Mouse (Mus musculus) megakaryocyte progenitor cell, adult 5-6 weeks (primary cell): ENCODE data around the gene Nup214. TPM values are rescaled to one million over a fixed set of nuclear protein-coding genes. Genes with fewer than 3 reads are reported as not detected.
A peak's percentile ranks its signal among the peaks of the same experiment; 100 is the strongest.

ENCODE experiments used
- ATAC-seq: replicated peaks from 2 replicates; pipeline ENCODE4 v1.8.0; 2016; ENCODE audit warnings: mild to moderate bottlenecking, moderate TSS enrichment, inconsistent platforms; ENCODE audit not compliant: poor library complexity
- total RNA-seq, 2 experiments: library from RNA; stranded (forward) in 1 of 2; stranded (reverse) in 1 of 2; fragments of 157-497, 149-512 nt in 1 of 2; fragments of 200-1000 nt in 1 of 2; gene quantifications; 2 replicates each; pipeline versions ENCODE4 v1.2.3 to v1.2.4; 2015 to 2017

The Nup214 gene
- total RNA-seq (2015) (88.1 and 106 TPM in 2 replicates), total RNA-seq (2017) (30.7 and 59.6 TPM in 2 replicates)

DNA sequence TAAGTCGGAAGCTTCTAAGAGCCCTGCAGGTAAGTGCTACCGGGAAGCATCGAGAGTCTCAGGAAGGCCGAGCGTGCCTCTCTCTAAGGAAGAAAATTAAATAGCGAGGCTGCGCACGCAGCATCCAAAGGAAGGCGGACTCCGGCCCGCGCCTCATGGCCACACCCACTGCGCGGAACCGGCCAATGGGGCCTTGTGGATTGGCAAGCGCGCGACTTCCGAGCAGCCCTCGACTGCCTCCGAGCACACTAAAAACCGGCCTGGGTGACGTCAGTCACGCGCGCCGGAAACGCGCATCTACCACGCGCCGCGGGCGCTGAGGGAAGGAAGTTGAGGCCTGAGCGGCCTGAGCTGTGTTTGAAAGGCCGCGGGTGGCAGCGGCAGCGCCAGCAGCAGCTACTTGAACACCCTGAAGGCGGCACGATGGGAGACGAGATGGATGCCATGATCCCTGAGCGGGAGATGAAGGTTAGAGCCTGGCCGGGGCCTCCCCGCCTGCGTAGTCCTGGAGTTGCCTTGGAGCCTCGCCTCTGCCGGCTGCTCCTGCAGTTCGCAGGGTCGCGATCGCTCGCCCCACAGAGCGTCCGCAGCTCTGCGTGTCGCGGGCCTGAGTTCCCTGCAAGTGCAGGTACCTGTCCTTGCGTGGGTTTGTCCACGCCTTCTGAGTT is at the start of gene Nup214:
Gene Nup214, plus strand, starts transcription at position 296 of the 668 bp plus-strand sequence.
- peak; percentile 98 for ATAC-seq

DNA sequence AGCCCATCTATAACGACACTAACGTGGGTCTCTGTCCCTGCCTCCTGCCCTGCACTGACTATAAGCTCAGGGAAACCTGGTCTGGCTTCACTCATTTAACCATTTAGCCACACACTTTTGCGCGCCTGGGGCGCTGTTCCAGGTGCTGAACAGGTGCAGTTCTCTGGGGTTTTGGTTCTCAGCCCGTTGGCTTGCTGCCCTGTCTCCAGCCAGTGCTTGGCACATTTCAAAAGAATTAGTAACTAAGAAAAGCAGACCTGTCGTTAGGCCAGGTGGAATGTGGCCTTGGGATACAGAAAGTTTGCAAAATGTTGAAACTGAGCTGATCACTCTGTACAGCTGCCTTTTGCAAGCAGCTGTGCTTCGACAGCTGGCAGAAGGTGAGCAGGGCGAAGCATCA is 49.4 kb upstream of the Nup214 start:
- ATAC-seq, result no peak

DNA sequence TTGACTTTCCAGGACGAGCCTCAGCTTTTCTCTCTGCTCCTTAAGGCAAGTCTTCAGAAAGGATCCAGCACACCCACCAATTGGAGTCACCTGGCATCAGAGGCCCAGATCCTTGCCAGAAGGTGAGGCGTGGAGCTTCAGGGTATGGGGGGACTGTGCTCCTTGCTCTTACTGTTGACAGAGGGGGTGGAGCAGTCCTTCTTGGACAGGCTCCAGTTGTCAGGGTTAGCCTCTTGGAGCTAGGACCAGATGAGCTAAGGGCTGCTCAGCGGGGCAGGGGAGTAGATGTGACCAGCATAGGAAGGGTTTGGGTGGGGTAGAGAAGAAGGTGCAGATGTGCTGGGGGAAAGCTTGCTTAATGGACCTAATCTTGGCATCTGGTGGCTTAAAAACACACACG is 48.3 kb upstream of the Nup214 start:
- no peak for ATAC-seq

DNA sequence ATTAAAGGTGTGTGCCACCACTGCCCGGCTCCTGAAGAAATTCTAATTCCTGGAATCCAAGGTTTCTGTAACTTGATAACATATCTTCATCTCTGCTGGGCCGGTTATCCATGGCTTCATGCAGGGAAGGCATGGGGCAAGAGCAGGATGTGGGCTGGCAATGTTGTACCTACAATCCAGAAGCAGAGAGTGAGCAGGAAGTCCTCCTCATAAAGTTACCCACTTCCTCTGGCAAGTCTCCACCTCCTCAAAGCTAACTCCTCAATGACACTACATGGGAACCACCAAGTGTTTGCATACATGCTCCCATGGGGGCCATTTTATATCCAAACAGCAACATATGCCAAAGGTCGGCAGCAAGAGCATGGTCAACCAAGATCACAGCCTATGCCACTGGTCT is 44.6 kb upstream of the Nup214 start:
- peak; percentile 42; the same call in 1 of the 2 replicates for ATAC-seq

DNA sequence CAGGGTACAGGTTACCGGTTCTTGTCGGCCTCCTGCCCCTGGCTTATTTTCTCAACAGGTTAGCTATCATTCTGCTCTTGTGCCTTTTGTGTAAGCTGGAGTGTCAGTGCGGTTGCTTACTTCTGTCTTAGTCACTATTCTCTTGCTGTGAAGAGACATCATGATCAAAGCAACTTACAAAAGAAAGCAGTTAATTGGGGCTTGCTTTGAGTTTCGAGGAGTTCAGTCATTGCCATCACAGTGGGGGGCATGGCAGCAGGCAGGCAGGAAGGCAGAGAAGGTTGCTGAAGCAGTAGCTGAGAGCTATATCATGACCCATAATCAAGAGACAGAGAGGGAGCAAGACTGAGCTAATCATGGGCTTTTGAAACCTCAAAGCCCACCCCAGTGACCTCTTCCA is 39.7 kb upstream of the Nup214 start:
- no peak for ATAC-seq

DNA sequence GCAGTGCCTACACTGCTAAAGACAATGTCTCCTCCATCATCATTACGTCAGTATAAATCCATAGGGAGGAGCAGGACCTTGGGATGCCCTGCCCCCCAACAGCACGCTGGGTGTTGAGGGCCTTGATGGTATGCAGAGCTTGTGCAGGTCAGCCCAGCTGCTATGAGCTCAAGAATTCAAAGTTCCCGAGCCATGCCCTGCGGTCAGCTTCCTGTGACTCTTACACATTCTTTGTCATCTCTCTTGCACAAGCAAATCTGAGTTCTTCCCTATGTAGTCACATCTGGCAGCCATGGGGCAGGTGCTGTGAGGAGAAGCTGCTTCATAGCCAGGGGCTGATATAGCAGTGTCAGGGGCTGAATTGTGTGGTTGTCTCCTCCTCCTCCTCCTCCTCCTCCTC is 39.2 kb upstream of the Nup214 start:
- ATAC-seq, result no peak

DNA sequence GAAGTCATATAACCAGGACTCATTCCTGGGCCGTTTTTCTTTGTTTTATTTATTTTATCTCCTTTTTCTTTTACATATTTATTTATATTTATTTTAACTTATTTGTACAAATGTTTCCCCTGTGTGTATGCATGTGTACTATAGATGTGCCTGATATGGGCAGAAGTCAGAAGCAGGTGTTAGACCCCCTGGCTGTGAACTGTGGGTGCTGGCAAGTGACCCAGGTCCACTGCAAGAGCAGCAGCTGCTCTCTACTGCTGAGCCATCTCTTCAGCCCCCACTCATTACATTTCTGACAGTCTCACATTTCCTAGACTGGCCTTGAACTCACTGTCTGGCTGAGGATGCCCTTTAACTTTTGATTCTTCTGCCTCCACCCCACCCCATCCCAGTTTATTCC is 35.9 kb upstream of the Nup214 start:
- ATAC-seq, result no peak

DNA sequence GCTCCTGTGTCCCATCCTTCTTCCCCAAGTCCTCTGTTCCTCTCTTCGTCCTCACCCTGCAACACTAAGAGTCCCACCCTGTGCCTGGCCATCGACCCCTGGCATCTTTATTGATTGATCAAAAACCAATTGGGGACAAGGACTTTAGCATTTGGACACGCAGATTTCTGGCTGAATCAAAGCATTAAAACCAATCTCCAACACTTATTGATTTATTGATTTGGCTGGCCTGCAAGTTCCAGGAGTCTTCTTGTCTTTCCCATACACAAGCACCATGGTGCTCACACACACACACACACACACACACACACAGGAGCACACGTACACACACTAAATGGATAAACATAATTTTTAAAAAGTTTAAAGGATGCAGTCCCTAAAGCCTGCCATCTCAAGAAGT is 31.2 kb upstream of the Nup214 start:
- no peak for ATAC-seq

DNA sequence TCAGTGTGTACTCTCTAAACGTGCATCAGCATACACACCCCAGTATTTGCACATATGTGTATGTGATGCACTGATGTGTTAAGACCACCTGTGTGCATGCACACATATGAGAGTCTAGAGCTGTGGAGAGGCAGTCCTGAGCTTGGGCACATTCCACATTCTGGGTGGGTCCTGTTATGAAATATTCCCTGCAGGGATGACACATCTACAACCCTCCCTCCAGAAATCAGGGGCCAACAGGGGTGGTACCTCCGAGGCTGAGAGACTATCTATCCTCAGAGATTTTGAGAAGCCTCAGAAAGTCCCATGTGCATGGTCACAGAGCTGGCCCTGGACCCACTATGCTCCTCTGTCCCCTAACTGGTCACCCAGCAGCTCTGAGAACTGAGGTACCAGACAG is 28.7 kb upstream of the Nup214 start:
- ATAC-seq, result no peak

DNA sequence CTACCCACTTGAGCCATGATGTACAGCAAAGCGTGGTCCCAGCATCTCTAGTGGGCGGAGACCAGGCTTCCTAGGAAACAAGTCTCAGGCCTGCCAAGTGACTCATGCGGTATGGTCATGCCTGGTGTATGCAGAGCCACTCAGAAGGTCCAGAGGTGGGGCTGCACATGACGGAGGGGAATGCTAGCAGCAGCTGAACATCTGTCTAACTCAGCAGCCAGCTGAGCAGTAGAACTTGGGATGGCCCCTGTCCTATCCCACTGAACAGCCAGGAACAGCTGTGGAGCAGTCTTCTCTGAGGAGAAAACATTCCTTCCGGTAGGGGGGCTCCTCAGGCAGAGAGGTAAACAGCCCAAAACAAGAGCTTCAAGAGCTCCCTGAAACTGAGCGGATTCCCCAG is 25.8 kb upstream of the Nup214 start:
- no peak for ATAC-seq

DNA sequence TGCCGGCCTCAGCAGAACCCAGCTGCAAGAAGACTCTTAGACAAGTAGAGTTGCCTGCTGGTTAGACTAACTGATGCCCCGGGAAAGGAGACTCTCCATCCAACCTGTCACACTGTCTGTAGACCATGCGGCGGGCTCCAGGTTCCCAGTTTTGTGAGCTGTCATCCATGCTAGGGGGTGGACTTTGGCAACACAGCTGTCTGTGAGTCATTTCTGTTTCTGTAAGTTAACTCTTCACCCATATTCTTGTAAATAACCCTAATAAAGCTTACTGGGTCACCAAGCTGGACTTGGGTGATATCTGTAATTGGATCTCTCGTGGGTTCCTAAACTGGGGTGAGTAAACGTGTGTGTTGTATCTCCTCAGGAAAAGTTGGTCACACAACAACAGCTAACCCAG is 25.4 kb upstream of the Nup214 start:
- no peak for ATAC-seq

DNA sequence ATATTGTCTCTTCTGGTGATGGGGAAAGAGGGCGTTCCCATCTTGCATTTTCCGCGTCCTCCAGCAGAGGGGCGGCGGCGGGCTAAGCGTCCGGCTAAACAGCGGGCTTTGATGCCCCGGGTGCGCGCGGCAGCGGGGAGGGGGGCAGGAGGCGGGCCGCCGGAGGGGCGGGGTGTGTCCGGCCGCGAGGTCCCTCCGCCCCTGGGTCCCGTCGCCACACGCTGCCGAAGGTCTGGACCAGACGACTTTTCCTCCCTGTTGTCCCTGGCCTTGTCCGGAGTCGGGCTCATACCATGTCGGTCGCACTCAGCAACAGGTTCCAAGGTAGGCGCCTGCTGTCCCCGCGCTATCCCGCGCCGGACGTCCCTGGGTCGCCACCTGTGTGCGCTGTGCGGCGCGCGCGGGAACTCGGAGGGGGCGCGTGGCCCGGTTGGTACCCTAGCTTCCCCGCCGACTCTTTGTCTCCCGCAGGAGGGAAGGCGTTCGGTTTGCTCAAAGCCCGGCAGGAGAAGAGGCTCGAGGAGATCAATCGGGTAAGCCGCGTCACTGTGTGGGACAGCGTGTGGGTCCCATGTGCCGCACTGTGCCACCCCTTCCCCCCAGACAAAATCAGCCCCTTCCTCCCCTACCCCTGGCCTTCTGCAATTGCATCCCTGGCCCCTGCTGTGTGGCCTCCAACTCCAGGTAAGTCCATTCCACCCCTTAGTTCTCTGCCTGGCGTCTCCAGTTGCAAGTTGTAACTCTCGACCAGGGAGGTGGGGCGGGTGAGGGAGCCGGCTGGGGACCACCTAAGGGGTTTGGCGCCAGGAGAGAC is 24.0 kb upstream of the Nup214 start, which contains the start of gene Aif1l:
Gene Aif1l, plus strand, starts transcription at position 82 of the 814 bp plus-strand sequence.
- peak; percentile 81 for ATAC-seq

DNA sequence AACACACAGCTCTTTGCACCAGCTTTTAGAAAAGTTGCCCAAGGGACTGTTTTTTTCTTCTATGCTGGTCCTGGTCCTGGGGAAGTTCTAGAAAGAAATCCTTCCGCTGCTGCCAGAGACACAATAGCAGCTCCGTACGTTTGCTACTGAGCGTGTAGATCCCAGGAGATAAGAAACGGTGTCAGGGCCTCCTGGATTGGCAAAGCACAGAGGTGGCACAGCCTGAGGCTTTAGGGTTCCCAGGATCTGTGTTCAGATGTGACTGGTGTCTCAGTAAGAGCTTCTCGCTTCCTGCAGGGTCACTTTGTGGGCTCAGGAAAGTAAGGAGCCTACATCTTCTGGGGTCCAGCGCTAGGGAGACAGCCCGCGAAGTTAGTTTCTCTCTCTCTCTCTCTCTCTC is 23.3 kb upstream of the Nup214 start:
- ATAC-seq, result no peak

DNA sequence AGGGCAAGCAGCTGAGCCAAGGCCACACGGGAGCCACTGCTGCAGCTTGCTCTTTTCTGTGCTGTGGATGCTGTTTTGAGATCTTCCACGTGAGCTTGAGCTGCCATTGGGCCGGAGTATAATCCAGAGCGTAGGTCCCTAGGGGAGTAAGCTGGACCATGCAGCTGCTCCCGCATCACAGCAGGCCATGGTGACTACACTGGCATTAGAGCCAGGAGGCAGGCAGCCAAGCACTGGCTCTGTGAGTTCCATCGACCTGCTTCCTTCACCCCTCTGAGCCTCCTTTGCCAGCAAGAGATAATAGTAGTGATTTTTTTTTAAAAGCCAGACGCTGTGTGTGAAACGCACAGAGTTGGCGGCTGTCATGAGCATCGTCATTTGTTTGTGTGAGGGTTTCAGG is 22.0 kb upstream of the Nup214 start:
- ATAC-seq, result no peak

DNA sequence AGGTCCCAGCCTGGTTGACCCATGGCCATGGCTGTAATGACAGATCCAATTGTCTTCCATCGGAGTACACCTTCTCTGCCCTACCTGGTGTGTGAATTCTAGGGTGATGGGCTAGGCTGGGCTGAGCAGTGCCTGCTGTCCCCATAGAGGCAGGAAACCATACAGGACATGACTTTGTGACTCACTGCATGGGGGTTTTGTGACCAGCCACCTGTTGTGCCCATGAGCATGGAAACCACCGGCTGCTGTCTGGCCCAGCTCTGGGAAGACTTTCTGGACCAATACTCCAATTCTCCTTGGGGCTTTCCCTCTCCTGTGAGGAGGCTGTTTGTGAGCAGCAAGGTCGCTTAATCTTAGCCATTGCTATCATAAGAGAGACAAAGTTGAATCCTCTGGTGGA is 21.5 kb upstream of the Nup214 start:
- ATAC-seq, result no peak

DNA sequence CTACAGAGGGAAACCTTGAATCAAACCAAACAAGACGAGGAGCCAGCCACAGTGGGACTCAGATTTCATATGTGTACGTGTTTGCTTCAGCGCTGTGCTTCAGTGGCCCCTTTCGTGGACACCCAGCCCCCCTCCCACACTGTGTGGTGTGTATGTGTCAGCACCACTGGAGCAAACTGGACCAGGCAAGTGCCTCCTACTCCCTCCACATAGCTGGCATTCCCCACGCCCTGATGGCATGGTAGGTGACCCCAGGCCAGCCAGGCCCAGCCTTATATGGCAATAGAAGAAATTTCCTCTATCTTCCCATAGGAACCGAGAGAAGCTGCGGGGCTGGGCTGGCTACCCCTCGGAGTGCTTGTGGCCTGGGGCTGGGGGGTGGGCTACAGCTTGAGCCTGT is 20.5 kb upstream of the Nup214 start:
- ATAC-seq, result no peak

DNA sequence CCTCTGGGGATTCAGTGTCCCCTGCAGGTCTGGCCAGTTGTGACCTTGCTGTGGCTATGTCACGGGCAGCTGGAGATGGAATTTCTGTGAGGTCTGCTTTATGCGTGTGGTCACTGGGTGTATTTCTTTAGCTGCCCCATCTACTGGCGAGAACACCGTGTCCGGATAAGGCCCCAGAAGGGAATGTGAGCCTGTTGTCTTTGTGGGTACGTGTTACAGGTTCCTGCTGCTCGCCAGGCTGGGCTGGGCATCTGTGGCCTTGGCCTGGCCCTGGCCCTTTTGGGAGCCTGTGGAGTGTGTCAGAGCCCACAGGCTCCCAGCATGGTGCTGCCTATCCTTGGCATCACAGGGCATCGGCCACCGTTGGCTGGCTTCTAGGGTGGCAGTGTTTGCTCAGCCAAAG is 19.5 kb upstream of the Nup214 start:
- ATAC-seq, result no peak

DNA sequence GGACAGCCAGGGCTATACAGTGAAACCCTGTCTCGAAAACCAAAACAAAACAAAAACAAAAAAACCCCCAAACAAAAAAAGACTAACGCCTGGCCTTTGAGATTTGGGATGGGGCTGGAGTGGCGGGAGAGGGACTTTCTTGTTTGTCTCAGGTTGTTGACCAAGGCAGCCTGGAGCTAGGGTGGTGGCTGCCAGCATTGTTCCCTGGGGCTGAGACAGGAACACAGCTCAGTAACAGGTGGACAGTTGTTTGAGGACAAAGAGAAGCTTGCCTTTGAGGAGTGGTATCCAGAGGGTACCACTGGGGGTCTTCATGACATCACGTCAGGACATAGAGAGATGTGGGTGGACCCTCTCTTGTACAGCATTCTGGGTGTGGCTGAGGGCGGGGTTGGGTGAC is 18.6 kb upstream of the Nup214 start:
- ATAC-seq, result no peak

DNA sequence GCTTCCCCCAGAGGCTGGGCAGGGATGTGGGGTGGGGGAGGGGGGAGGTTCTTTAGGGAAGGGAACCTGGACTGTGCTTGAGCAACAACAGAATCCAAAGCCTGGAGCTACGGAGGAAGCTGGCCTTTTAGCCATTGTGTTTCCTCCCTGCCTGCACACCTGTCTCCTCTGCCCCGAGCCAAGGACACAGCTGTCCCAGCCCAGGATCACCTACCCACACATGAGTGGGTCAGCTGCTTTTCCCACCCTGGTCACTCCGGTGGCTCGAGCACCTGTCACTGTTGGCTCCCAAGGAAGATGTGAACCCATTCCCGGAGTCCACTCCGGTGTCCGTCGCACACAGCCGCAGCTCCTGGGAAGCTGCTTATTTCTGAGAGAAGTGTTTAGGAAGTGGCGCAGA is 17.0 kb upstream of the Nup214 start:
- ATAC-seq, result no peak

DNA sequence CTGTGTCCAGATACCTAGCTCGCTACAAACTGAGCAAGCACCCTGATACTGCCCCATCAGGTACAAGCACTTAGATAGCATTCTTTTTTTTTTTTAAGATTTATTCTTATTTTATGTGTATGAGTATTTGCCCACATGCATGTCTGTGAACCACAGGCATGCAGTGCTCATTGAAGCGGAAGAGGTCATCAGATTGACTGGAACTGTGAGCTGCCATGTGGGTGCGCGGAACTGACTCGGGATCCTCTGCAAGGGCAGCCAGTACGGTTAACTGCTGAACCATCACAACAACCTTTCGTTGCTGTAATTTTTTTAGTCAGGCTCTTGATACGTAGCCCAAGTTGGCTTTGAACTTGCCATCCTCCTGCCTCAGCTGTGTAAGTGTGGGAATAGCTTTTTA is 13.2 kb upstream of the Nup214 start:
- no peak for ATAC-seq

DNA sequence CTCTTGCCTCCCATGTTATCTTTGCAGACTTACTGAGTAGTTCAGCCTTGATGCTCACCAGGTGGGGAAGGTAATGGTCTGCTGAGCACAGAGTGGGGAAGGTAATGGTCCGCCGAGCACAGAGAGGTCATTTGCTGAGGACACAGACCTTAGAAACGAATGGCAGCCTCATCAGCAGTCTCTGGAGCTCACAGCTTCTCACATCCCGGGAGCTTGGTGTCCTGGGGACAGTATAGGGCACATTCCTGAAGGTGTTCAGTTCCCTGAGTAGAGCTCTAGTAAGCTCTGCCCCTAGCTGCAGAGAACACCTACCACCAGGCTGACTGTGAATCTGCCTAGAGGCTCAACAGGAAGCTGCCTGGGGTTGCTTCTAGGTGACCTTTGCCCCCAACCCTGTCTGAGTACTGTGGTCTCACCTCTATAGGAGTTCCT is 12.4 kb upstream of the Nup214 start:
- no peak for ATAC-seq

DNA sequence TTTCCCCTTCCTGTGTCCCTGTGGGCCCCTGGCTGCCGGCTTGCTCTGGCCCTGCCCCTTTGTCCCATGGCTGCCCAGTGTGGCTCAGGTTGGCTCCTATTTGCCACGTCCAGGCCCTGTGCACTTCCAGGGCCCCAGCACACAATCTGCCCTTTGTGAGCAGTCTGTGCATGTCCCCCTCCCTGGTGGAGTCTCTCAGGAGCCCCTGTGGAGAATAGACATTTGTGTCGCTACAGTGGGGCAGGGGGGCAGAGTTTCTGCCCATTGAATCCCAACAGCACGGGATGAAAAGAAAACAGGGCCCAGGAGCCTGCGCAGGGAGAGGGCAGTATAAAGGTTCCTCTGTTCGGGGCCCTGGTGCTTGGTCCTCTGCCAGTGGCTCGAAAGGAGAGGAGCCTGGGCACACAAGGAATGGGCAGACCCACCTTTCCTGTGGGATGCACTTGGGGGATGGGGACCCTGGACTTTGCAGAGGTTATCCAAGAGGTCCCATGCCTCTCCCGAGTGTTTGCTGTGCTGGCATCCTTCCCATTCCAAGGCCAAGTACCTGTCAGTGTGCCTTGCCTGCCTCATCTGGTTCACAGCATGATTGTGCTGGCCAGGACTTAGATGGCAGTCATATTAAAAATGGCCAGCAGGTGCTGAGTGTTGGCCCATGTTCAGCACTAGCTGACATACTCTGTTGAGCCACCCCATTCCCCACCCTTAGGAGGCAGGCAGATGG is 11.6 kb upstream of the Nup214 start:
- ATAC-seq, result 0 out of 2 replicates have a peak, but pooled peaks have one; percentile 37
